Comparison of ENCODE assay signal across 9 mouse cellular contexts in the genomic region with DNA sequence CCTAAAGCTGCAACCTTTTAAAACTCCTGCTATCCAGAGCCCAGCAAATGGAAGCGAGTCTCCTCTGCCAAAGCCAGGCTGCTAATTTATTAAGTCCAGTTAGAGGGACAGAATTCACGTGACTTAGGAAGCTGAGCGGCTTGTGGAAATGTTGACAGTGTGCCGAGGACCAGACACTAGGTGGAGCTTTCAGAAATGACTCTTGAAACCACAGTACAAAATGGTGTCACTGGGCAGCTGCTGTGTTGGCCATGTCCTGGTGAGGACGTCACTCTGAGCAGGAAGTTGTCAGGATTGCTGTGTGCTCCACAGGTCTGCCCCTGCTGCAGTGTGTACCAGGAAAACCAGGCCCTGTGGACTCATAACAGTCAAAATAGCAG.
DNase-seq lines count a peak whose midpoint lies in the region; ATAC-seq and TF ChIP-seq lines count a peak whose summit lies in the region.
"Had no signal": no experiment of that assay in that cellular context is flagged by ENCODE, and none has a peak within 500 bp of the region (broad histone marks: within the 10 kb centered on the region; RNA-seq: fewer than 3 reads in every experiment).

No protein-coding gene starts in this region.

- peak; percentile 67 for TF ChIP-seq EP300 in CH12.LX (IDR thresholded peaks at IDR 0.05; ENCODE audit: low read length)

- peak overlapping the region in 2 of 3 experiments; percentile 26 to 41 for H3K4me3 ChIP-seq in CH12.LX (replicated peaks in 1 of 3; ENCODE audit: low read depth in 2 of 3, low read length in 2 of 3, poor library complexity in 1 of 3)
- H3K4me3 ChIP-seq in liver, embryonic 12.5 days: peak overlapping the region; percentile 47; the same call in 1 of the 2 replicates

- peak overlapping the region; percentile 65 for H3K4me2 ChIP-seq in CH12.LX (ENCODE audit: insufficient read depth, low read depth, poor library complexity, severe bottlenecking)
- peak overlapping the region; percentile 65 for H3K4me2 ChIP-seq in liver, embryonic 12.5 days

- H3K27ac ChIP-seq in CH12.LX (ENCODE audit: insufficient read depth, low read depth): peak overlapping the region; percentile 75; the same call in 1 of the 2 replicates
- peak overlapping the region; percentile 86 for H3K27ac ChIP-seq in liver, embryonic 12.5 days

- dilution Hi-C loops in CH12.LX (cut with MboI; ENCODE audit: extremely low pct_ligation_motif_present, extremely low pct_unique_long_range_greater_than_20kb, low sequenced_read_pairs): no loop called here

- H3K27me3 ChIP-seq in CH12.LX (replicated peaks): no peaks in the 10 kb centered on the region
- H3K27me3 ChIP-seq in liver, embryonic 12.5 days (replicated peaks): no peaks in the 10 kb centered on the region
- H3K27me3 ChIP-seq: embryonic facial prominence, embryonic 13.5 days had no signal

- 37% methylated on average over 5 of the region's 5 CpGs for WGBS in liver, embryonic 12.5 days (ENCODE audit: insufficient replicate concordance)

- H3K4me1 ChIP-seq in CH12.LX (ENCODE audit: control insufficient read depth in 1 of 2, insufficient read depth in 2 of 2): peaks cover 11 to 28% of the 10 kb centered on the region in 2 experiments
- peaks cover 48% of the 10 kb centered on the region for H3K4me1 ChIP-seq in liver, embryonic 12.5 days
- H3K4me1 ChIP-seq: embryonic facial prominence, embryonic 13.5 days had no signal

- no peaks in the 10 kb centered on the region for H3K79me2 ChIP-seq in CH12.LX (replicated peaks; ENCODE audit: control insufficient read depth, extremely low read depth, insufficient read depth, poor library complexity, severe bottlenecking)

- in situ Hi-C loops in CH12.LX (cut with MboI; ENCODE audit: low pct_ligation_motif_present, low pct_unique_long_range_greater_than_20kb, low sequenced_read_pairs): loop anchor here (25.0 kb wide), 1 partner anchor 595 kb away; no protein-coding TSS in a partner anchor

- TF ChIP-seq CTCF in CH12.LX (conservative IDR thresholded peaks at IDR 0.05 in 1 of 2, IDR thresholded peaks at IDR 0.05 in 1 of 2; ENCODE audit: low read depth in 2 of 2, low read length in 2 of 2): peak in 1 of 2 experiments; percentile 73; a peak in 2 of 4 replicates

- TF ChIP-seq POLR2A in CH12.LX (IDR thresholded peaks at IDR 0.05; ENCODE audit: low read depth, low read length): peak; percentile 43; the same call in 1 of the 2 replicates

- TF ChIP-seq RAD21 in CH12.LX (IDR thresholded peaks at IDR 0.05; ENCODE audit: low read depth, low read length): peak; percentile 40

- DNase-seq in 3134 (ENCODE audit: extremely low read depth, insufficient read length, low spot score) (peak; percentile 58), CH12.LX (ENCODE audit: extremely low read depth) (peak; percentile 85)
- no peak for DNase-seq in right cerebral cortex, postnatal 25 days
- DNase-seq in cerebellum, adult 11-12 months: no peak
- DNase-seq in right cerebral cortex, postnatal 36 days (ENCODE audit: low spot score in 2 of 2): no peak

- peak; percentile 73 for ATAC-seq in erythroid progenitor cell, adult 5-6 weeks (replicated peaks; ENCODE audit: low FRiP score, poor library complexity, severe bottlenecking)
- peak; percentile 56 for ATAC-seq in liver, embryonic 12.5 days
- ATAC-seq in neutrophil, adult 5-6 weeks (ENCODE audit: extremely low read depth, insufficient number of reproducible peaks, low FRiP score, poor library complexity, severe bottlenecking): peak; percentile 80

- H3K36me3 ChIP-seq in CH12.LX (replicated peaks in 1 of 2; ENCODE audit: control insufficient read depth in 1 of 2, insufficient read depth in 1 of 2, low read length in 1 of 2): no peaks in the 10 kb centered on the region
- no peaks in the 10 kb centered on the region for H3K36me3 ChIP-seq in liver, embryonic 12.5 days
- H3K36me3 ChIP-seq: embryonic facial prominence, embryonic 13.5 days had no signal

- H3K9ac ChIP-seq in CH12.LX (ENCODE audit: insufficient read depth, low read depth): peak overlapping the region; percentile 73
- H3K9ac ChIP-seq in liver, embryonic 12.5 days: peak overlapping the region; percentile 61

- H3K9me3 ChIP-seq in CH12.LX (replicated peaks; ENCODE audit: low read length): no peaks in the 10 kb centered on the region
- H3K9me3 ChIP-seq in liver, embryonic 12.5 days (replicated peaks): no peaks in the 10 kb centered on the region
- H3K9me3 ChIP-seq: embryonic facial prominence, embryonic 13.5 days had no signal

TF ChIP-seq in CH12.LX, 34 proteins besides CTCF, POLR2A, EP300 and RAD21:
- TF ChIP-seq E2F4 (IDR thresholded peaks at IDR 0.05; ENCODE audit: insufficient replicate concordance, low read depth, low read length): no peak
- TF ChIP-seq MYC (IDR thresholded peaks at IDR 0.05; ENCODE audit: low read depth, low read length): peak; percentile 62; the same call in 1 of the 2 replicates
- TF ChIP-seq PAX5 (IDR thresholded peaks at IDR 0.05; ENCODE audit: low read length): no peak
- TF ChIP-seq BHLHE40 (IDR thresholded peaks at IDR 0.05; ENCODE audit: low read depth, low read length): peak; percentile 98
- no peak for TF ChIP-seq CHD1 (IDR thresholded peaks at IDR 0.05; ENCODE audit: low read depth, low read length)
- TF ChIP-seq CHD2 (IDR thresholded peaks at IDR 0.05; ENCODE audit: low read length): no peak
- 0 out of 2 replicates have a peak, but pooled peaks have one; percentile 65 for TF ChIP-seq RCOR1 (conservative IDR thresholded peaks at IDR 0.05; ENCODE audit: low read depth, low read length)
- no peak for TF ChIP-seq USF2 (conservative IDR thresholded peaks at IDR 0.05; ENCODE audit: low read depth, low read length)
- peak; percentile 70 for TF ChIP-seq NELFE (IDR thresholded peaks at IDR 0.05; ENCODE audit: low read depth, low read length)
- no peak for TF ChIP-seq MAFK (IDR thresholded peaks at IDR 0.05; ENCODE audit: insufficient replicate concordance, low read length)
- TF ChIP-seq ZMIZ1 (IDR thresholded peaks at IDR 0.05; ENCODE audit: low read depth, low read length): no peak
- 0 out of 2 replicates have a peak, but pooled peaks have one; percentile 4 for TF ChIP-seq ZC3H11A (IDR thresholded peaks at IDR 0.05; ENCODE audit: low read depth, low read length)
- TF ChIP-seq MAX (IDR thresholded peaks at IDR 0.05; ENCODE audit: low read length): peak; percentile 74
- 0 out of 2 replicates have a peak, but pooled peaks have one; percentile 46 for TF ChIP-seq MEF2A (IDR thresholded peaks at IDR 0.05; ENCODE audit: borderline replicate concordance, low read depth, low read length)
- TF ChIP-seq ZKSCAN1 (IDR thresholded peaks at IDR 0.05; ENCODE audit: borderline replicate concordance, low read depth, low read length): no peak
- 0 out of 2 replicates have a peak, but pooled peaks have one; percentile 16 for TF ChIP-seq KAT2A (IDR thresholded peaks at IDR 0.05; ENCODE audit: insufficient replicate concordance, low read length)
- no peak for TF ChIP-seq ZNF384 (IDR thresholded peaks at IDR 0.05; ENCODE audit: low read depth, low read length)
- TF ChIP-seq TCF12 (IDR thresholded peaks at IDR 0.05; ENCODE audit: low read depth, low read length): peak; percentile 72; the same call in 1 of the 2 replicates
- TF ChIP-seq HCFC1 (IDR thresholded peaks at IDR 0.05; ENCODE audit: low read depth, low read length): peak; percentile 67
- TF ChIP-seq MAZ (IDR thresholded peaks at IDR 0.05; ENCODE audit: low read depth, low read length): 0 out of 2 replicates have a peak, but pooled peaks have one; percentile 47
- TF ChIP-seq ELF1 (IDR thresholded peaks at IDR 0.05; ENCODE audit: low read depth, low read length): peak; percentile 71
- peak; percentile 80 for TF ChIP-seq ETS1 (conservative IDR thresholded peaks at IDR 0.05; ENCODE audit: low read depth, low read length)
- TF ChIP-seq TBP (conservative IDR thresholded peaks at IDR 0.05; ENCODE audit: low read depth, low read length): no peak; the same call in 1 of the 2 replicates
- TF ChIP-seq JUND (conservative IDR thresholded peaks at IDR 0.05; ENCODE audit: low read depth, low read length): peak; percentile 67; the same call in 1 of the 2 replicates
- no peak for TF ChIP-seq UBTF (IDR thresholded peaks at IDR 0.05; ENCODE audit: low read depth, low read length)
- peak; percentile 86 for TF ChIP-seq IRF4 (IDR thresholded peaks at IDR 0.05; ENCODE audit: low read depth, low read length)
- TF ChIP-seq USF1 (IDR thresholded peaks at IDR 0.05; ENCODE audit: low read depth, low read length): peak; percentile 49
- no peak for TF ChIP-seq POLR2AphosphoS2 (IDR thresholded peaks at IDR 0.05; ENCODE audit: low read depth, low read length)
- peak; percentile 74 for TF ChIP-seq SMC3 (IDR thresholded peaks at IDR 0.05; ENCODE audit: low read depth, low read length)
- TF ChIP-seq SIN3A (IDR thresholded peaks at IDR 0.05; ENCODE audit: low read length): peak; percentile 72
- TF ChIP-seq GABPA (IDR thresholded peaks at IDR 0.05; ENCODE audit: insufficient replicate concordance, low read depth, low read length): peak; percentile 42; the same call in 1 of the 2 replicates
- peak; percentile 46; the same call in 1 of the 2 replicates for TF ChIP-seq NRF1 (IDR thresholded peaks at IDR 0.05; ENCODE audit: low read depth, low read length)
- TF ChIP-seq MXI1 (IDR thresholded peaks at IDR 0.05; ENCODE audit: low read depth, low read length): peak; percentile 55; the same call in 1 of the 2 replicates
- peak; percentile 68 for TF ChIP-seq JUN (IDR thresholded peaks at IDR 0.05; ENCODE audit: insufficient read depth, low read depth, low read length)

Comparison
In these comparisons a context has a peak if more than half of its experiments do, and no peak if none do; other contexts are left out.
1. DNase-seq: peak in 3134 (single experiment) and CH12.LX (single experiment); none in right cerebral cortex, postnatal 25 days (single experiment), cerebellum, adult 11-12 months (single experiment) and right cerebral cortex, postnatal 36 days (0 of 2).
2. Peak in every context shown above with its lines, with median percentiles within 50 percentile points of each other: ATAC-seq.